Mouse (Mus musculus): ENCODE data around the gene Gm44965.

GRCm38 (mm10) chr6:48545251-48545650 lies 48.5 kb upstream of the Gm44965 start:
- TF ChIP-seq POLR2AphosphoS2 (IDR thresholded peaks at IDR 0.05; ENCODE audit: insufficient read length, low read depth) (no peak), POLR2A (IDR thresholded peaks at IDR 0.05; ENCODE audit: insufficient read length, low read depth) (no peak)

Data from myocyte (in vitro differentiated cells).